16 mouse cellular contexts compared by ENCODE assay signal in the genomic region with DNA sequence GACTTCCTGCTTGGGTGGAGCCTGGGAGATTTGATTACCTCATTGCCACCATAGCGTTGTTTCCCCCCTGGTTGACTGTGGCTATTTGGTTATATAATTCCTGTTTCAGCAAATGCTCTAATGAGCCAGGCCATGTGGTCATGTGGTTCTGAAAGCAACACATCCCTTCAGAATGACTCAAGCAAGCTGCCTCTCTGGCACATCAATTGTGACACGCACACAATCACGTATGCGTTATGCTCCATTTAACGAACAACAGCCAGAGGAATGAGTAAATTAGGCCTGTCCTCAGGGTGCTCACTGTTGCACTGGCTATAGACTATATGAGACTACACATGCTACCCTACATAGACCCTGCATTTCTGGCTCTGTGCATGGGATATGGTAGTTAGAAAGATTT.
A peak's percentile ranks its signal among the peaks of the same experiment; 100 is the strongest.
DNase-seq lines count a peak whose midpoint lies in the region; ATAC-seq and TF ChIP-seq lines count a peak whose summit lies in the region.
"Had no signal": no experiment of that assay in that cellular context is flagged by ENCODE, and none has a peak within 500 bp of the region (broad histone marks: within the 10 kb centered on the region; RNA-seq: fewer than 3 reads in every experiment).

No protein-coding gene starts in this region.

- H3K4me3 ChIP-seq in left cerebral cortex, adult 2 months = no peak overlapping the region
- H3K4me3 ChIP-seq in liver, embryonic 12.5 days = no peak overlapping the region
- H3K4me3 ChIP-seq: forebrain, embryonic 10.5 days; gastrocnemius, adult 2 months; hindbrain, embryonic 15.5 days; limb, embryonic 13.5 days had no signal

- H3K9me3 ChIP-seq in liver, embryonic 12.5 days (replicated peaks) = no peaks in the 10 kb centered on the region
- H3K9me3 ChIP-seq: forebrain, embryonic 10.5 days; hindbrain, embryonic 15.5 days; limb, embryonic 13.5 days had no signal

- peak; percentile 65 for ATAC-seq in Patski
- no peak for ATAC-seq in liver, embryonic 12.5 days
- ATAC-seq: liver, postnatal 0 days had no signal

- H3K4me1 ChIP-seq in liver, embryonic 12.5 days = no peaks in the 10 kb centered on the region
- H3K4me1 ChIP-seq: forebrain, embryonic 10.5 days had no signal

- TF ChIP-seq CTCF in left cerebral cortex, adult 2 months (IDR thresholded peaks at IDR 0.05) = no peak
- TF ChIP-seq CTCF in Patski (IDR thresholded peaks at IDR 0.05) = no peak

- intact Hi-C loops in left cerebral cortex, adult 2 months (cut with DNase I) = loop anchor here (5.0 kb wide), 4 partner anchors 82 to 198 kb away; no protein-coding TSS in a partner anchor
- intact Hi-C loops in heart, postnatal 25 days (cut with DNase I) = no loop called here

- POLR2A ChIA-PET in Patski (lab: Charles Lee) = no interaction called here

- H3K27ac ChIP-seq in left cerebral cortex, adult 2 months = peak overlapping the region; percentile 58
- H3K27ac ChIP-seq in liver, embryonic 12.5 days = no peak overlapping the region
- H3K27ac ChIP-seq: forebrain, embryonic 10.5 days; gastrocnemius, adult 2 months; hindbrain, embryonic 15.5 days; limb, embryonic 13.5 days; stomach, postnatal 0 days had no signal

- no peak for DNase-seq in left cerebral cortex, adult 2 months (ENCODE audit: extremely low spot score in 1 of 2, low spot score in 2 of 2)
- DNase-seq in left cerebral cortex, adult 8-10 months (ENCODE audit: low spot score in 2 of 2) = no peak
- DNase-seq in Patski (ENCODE audit: low read depth, low spot score) = peak; percentile 64
- DNase-seq in heart, postnatal 25 days (ENCODE audit: low spot score) = peak; percentile 24
- DNase-seq in yolk sac, embryonic 10.5 days (ENCODE audit: low spot score) = no peak
- no peak for DNase-seq in thymus, postnatal 14 days
- DNase-seq: adrenal gland, postnatal 10 days; cerebellum, postnatal 14 days; gastrocnemius, adult 2 months; kidney, adult 8-10 months; liver, postnatal 0 days had no signal

- CTCF ChIA-PET in Patski (lab: Charles Lee) = no interaction called here

- 78% methylated on average over 5 of the region's 5 CpGs for WGBS in liver, embryonic 12.5 days (ENCODE audit: insufficient replicate concordance)

- in situ Hi-C loops in Patski (cut with MboI; ENCODE audit: low pct_unique_long_range_greater_than_20kb) = no loop called here

- no peak overlapping the region for H3K9ac ChIP-seq in liver, embryonic 12.5 days
- H3K9ac ChIP-seq: hindbrain, embryonic 15.5 days; limb, embryonic 13.5 days; liver, postnatal 0 days had no signal

- H3K4me2 ChIP-seq in liver, embryonic 12.5 days = no peak overlapping the region
- H3K4me2 ChIP-seq: hindbrain, embryonic 15.5 days; limb, embryonic 13.5 days had no signal

- H3K36me3 ChIP-seq in liver, embryonic 12.5 days = no peaks in the 10 kb centered on the region
- H3K36me3 ChIP-seq: forebrain, embryonic 10.5 days; hindbrain, embryonic 15.5 days; limb, embryonic 13.5 days had no signal

- H3K27me3 ChIP-seq in Patski = no peaks in the 10 kb centered on the region
- no peaks in the 10 kb centered on the region for H3K27me3 ChIP-seq in liver, embryonic 12.5 days (replicated peaks)
- H3K27me3 ChIP-seq: hindbrain, embryonic 15.5 days; limb, embryonic 13.5 days had no signal

Comparison
In these comparisons a context has a peak if more than half of its experiments do, and no peak if none do; other contexts are left out.
1. DNase-seq: peak in Patski (single experiment) and heart, postnatal 25 days (single experiment); none in left cerebral cortex, adult 2 months (0 of 2), left cerebral cortex, adult 8-10 months (0 of 2), yolk sac, embryonic 10.5 days (single experiment) and thymus, postnatal 14 days (single experiment).